Mouse (Mus musculus): ENCODE measurements around the gene Pdik1l. TPM values are rescaled to one million over a fixed set of nuclear protein-coding genes. Genes with fewer than 3 reads are reported as not detected.
A peak's percentile ranks its signal among the peaks of the same experiment; 100 is the strongest.

The Pdik1l gene
- polyA plus RNA-seq, 1 experiment from 2014 or later: 19.3 TPM

DNA sequence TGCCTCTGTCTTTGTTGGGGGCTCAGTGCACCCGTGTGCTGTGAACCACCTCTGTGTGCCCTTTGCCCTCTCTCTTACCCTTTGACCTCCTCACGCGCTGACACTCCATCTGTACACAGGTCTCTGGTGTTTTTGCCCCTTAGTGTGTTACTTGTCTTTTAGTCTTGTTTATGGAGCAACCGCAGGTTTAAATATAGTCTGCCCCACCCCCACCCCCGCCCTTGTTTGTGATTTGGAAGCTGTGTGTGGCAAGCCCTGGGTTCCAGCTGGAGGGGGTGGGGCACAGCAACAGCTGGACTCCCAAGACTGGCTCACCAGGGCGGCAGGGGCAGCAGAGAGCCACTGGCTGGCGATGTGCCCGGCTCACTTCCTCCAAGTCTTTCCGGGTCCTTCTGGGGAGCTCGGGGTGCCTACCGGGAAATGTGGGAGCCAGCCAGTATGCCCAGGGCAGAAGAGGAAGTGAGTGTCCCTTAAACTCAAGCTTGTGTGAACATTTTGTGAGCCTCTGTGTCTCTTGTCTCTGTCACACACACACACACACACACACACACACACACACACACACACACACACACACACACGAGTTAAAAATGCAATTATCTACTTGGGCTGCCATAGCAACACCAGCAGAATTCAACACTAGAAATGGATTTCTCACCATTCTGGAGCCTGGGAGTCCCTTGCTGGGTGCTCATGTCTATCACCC lies 19.8 kb upstream of the Pdik1l start:
- ATAC-seq (replicated peaks; ENCODE audit: low FRiP score) (peak; percentile 34; the same call in 1 of the 2 replicates), DNase-seq (ENCODE audit: low spot score) (peak; percentile 50)
- H3K27me3 ChIP-seq (replicated peaks; ENCODE audit: control insufficient read depth, insufficient read depth, low read length): no peaks in the 10 kb centered on the region

DNA sequence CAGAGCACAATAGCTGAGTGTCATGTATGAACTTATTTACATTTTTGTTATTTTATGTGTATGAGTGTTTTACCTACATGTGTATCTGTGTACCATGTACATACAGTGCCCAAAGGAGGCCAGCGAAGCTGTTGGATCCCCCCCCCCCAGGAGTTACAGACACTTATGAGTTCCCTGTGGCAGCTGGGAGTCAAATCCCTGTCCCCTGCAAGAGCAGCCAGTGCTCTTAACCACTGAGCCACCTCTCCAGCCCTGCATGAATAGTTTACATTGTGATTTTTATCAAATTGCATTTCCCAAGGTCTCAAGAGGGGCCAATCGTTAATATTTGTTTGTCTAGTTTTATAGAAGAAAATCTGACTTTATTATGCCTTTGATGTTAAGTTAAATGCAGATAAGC lies 19.3 kb upstream of the Pdik1l start:
- 66% methylated on average over 2 of the region's 2 CpGs for WGBS
- DNase-seq (ENCODE audit: low spot score): no peak
- no peaks in the 10 kb centered on the region for H3K9me3 ChIP-seq (ENCODE audit: control insufficient read depth, low read length)
- no peak overlapping the region for H3K9ac ChIP-seq (ENCODE audit: low read depth, low read length)
- no peak overlapping the region for H3K27ac ChIP-seq (ENCODE audit: low read depth, low read length)
- H3K4me1 ChIP-seq (replicated peaks; ENCODE audit: control insufficient read depth, insufficient read depth, low read length): 0 out of 2 replicates have a peak, but pooled peaks cover 7% of the 10 kb centered on the region
- H3K4me3 ChIP-seq (ENCODE audit: low read depth, low read length): no peak overlapping the region
- H3K36me3 ChIP-seq (ENCODE audit: control insufficient read depth, insufficient read depth, low read length): no peaks in the 10 kb centered on the region
- no peak for ATAC-seq (replicated peaks; ENCODE audit: low FRiP score)
- no peaks in the 10 kb centered on the region for H3K27me3 ChIP-seq (replicated peaks; ENCODE audit: control insufficient read depth, insufficient read depth, low read length)
- peak overlapping the region; percentile 38 for H3K4me2 ChIP-seq

More for the DNA sequence above, 19.8 kb upstream of the Pdik1l start:
- Histone ChIP-seq H3K9ac (ENCODE audit: low read depth, low read length) (no peak overlapping the region), H3K27ac (ENCODE audit: low read depth, low read length) (no peak overlapping the region), H3K4me1 (replicated peaks; ENCODE audit: control insufficient read depth, insufficient read depth, low read length) (0 out of 2 replicates have a peak, but pooled peaks cover 7% of the 10 kb centered on the region), H3K4me3 (ENCODE audit: low read depth, low read length) (no peak overlapping the region), H3K36me3 (ENCODE audit: control insufficient read depth, insufficient read depth, low read length) (no peaks in the 10 kb centered on the region), H3K9me3 (ENCODE audit: control insufficient read depth, low read length) (no peaks in the 10 kb centered on the region), H3K4me2 (peak overlapping the region; percentile 38)
- 20% methylated on average over 12 of the region's 12 CpGs for whole genome bisulfite sequencing

DNA sequence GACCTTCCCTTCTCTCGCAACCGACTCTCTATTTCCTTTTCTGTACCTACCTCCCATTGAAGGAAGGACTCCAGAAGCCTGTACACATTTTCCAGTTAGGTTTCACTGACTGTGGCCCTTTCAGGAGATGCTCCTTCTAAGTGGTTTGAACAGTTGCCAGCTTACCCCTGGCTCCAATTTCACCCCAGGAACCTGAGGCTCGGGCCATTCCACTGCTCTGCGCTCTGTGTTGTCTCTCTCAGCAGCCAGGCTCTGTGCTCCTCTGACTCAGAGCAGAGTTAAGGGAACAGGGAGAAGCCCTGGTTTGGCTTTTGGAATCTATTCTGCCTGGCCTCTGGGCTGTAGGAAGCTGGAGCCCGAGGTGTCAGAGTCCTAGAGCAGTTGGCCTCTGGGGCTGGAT lies 14.4 kb upstream of the Pdik1l start:
- Histone ChIP-seq H3K27me3 (replicated peaks; ENCODE audit: control insufficient read depth, insufficient read depth, low read length) (no peaks in the 10 kb centered on the region), H3K9ac (ENCODE audit: low read depth, low read length) (no peak overlapping the region), H3K27ac (ENCODE audit: low read depth, low read length) (no peak overlapping the region), H3K4me3 (ENCODE audit: low read depth, low read length) (no peak overlapping the region), H3K4me1 (replicated peaks; ENCODE audit: control insufficient read depth, insufficient read depth, low read length) (0 out of 2 replicates have a peak, but pooled peaks cover 5% of the 10 kb centered on the region), H3K4me2 (no peak overlapping the region), H3K36me3 (ENCODE audit: control insufficient read depth, insufficient read depth, low read length) (no peaks in the 10 kb centered on the region), H3K9me3 (ENCODE audit: control insufficient read depth, low read length) (no peaks in the 10 kb centered on the region)
- DNase-seq (ENCODE audit: low spot score) (no peak), ATAC-seq (replicated peaks; ENCODE audit: low FRiP score) (no peak)
- 85% methylated on average over 5 of the region's 5 CpGs for WGBS

DNA sequence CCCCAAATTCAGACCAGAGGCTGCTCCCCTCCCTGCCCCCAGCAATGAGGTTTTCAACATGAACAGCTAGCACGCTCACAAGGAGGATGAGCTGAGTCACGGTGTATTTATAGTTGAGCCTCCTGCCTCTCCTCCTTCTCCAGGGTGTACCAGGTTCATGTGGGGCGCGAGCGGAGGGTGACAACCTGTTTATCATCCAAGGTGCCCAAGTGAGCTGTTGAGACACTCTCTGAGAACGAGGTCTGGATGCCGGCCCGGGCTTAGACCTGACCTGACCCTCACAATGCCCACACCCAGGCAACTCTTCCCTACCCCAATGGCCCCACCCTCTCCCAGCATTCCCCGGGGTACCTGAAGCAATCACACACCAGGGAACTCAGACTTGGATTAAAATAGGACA lies 12.6 kb upstream of the Pdik1l start:
- Histone ChIP-seq H3K4me2 (no peak overlapping the region), H3K4me3 (ENCODE audit: low read depth, low read length) (no peak overlapping the region), H3K36me3 (ENCODE audit: control insufficient read depth, insufficient read depth, low read length) (no peaks in the 10 kb centered on the region), H3K4me1 (replicated peaks; ENCODE audit: control insufficient read depth, insufficient read depth, low read length) (0 out of 2 replicates have a peak, but pooled peaks cover 3% of the 10 kb centered on the region), H3K27me3 (replicated peaks; ENCODE audit: control insufficient read depth, insufficient read depth, low read length) (no peaks in the 10 kb centered on the region), H3K27ac (ENCODE audit: low read depth, low read length) (no peak overlapping the region), H3K9me3 (ENCODE audit: control insufficient read depth, low read length) (no peaks in the 10 kb centered on the region), H3K9ac (ENCODE audit: low read depth, low read length) (no peak overlapping the region)
- ATAC-seq (replicated peaks; ENCODE audit: low FRiP score): no peak
- WGBS: 70% methylated on average over 9 of the region's 9 CpGs
- no peak for DNase-seq (ENCODE audit: low spot score)

DNA sequence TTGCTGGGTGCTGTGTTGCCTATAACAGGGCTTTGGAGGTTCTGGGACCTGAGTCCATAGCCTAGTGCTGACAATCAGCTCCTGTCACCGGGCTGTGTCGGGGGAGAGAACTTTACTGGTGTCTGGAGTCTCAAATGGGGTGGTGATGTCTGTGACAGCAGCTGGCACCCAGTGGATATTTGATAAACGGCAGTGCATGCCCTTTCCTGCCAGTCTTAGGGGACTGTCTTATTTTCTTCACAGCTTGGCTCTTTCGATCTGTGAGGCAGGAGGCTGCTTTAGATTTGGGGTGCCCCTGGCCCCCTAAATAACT lies 11.8 kb upstream of the Pdik1l start:
- H3K27ac ChIP-seq (ENCODE audit: low read depth, low read length): no peak overlapping the region
- no peak for ATAC-seq (replicated peaks; ENCODE audit: low FRiP score)
- no peaks in the 10 kb centered on the region for H3K9me3 ChIP-seq (ENCODE audit: control insufficient read depth, low read length)
- 0 out of 2 replicates have a peak, but pooled peaks cover 3% of the 10 kb centered on the region for H3K4me1 ChIP-seq (replicated peaks; ENCODE audit: control insufficient read depth, insufficient read depth, low read length)
- no peaks in the 10 kb centered on the region for H3K36me3 ChIP-seq (ENCODE audit: control insufficient read depth, insufficient read depth, low read length)
- no peak overlapping the region for H3K9ac ChIP-seq (ENCODE audit: low read depth, low read length)
- no peak for DNase-seq (ENCODE audit: low spot score)
- H3K27me3 ChIP-seq (replicated peaks; ENCODE audit: control insufficient read depth, insufficient read depth, low read length): no peaks in the 10 kb centered on the region
- 54% methylated on average over 4 of the region's 4 CpGs for WGBS
- no peak overlapping the region for H3K4me3 ChIP-seq (ENCODE audit: low read depth, low read length)
- H3K4me2 ChIP-seq: no peak overlapping the region

DNA sequence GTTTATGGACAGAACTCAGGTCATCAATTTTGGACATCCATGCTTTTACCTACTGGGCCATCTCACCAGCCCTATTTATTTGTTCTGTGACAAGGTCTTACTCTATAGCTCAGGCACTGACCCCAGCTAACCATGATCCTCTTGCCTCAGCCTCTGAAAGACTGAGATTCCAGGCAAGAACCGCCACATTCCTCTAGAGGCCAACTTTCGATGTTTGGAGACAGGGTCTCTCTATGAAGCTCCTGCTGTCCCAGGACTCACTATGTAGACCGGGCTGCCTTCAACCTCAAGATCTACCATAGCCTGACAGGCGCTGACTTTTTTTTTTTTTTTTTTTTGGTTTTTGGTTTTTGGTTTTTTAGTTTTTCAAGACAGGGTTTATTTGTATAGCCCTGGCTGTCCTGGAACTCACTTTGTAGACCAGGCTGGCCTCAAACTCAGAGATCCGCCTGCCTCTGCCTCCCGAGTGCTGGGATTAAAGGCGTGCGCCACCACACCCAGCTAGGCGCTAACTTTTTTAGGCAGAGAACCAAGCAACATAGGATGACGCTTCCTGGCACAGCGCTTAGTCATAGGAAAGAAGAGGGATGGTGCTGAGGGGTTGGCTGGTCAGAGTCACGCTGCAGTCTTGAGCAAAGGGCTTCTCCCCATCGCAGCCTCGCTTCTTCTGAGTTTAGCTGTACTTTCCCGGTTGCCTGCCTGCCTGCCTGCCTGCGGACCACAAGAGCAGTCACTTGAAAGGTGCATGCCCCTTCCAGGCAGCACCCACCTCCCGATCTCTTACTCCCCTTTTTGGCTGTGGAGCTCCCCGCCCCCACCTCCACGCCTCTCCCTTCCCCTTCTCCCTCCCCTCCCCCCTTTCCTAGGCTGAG lies 11.2 kb upstream of the Pdik1l start:
- no peaks in the 10 kb centered on the region for H3K9me3 ChIP-seq (ENCODE audit: control insufficient read depth, low read length)
- WGBS: 61% methylated on average over 19 of the region's 19 CpGs
- H3K9ac ChIP-seq (ENCODE audit: low read depth, low read length): no peak overlapping the region
- DNase-seq (ENCODE audit: low spot score) (no peak), ATAC-seq (replicated peaks; ENCODE audit: low FRiP score) (no peak)
- H3K4me1 ChIP-seq (replicated peaks; ENCODE audit: control insufficient read depth, insufficient read depth, low read length): 0 out of 2 replicates have a peak, but pooled peaks cover 3% of the 10 kb centered on the region
- H3K4me3 ChIP-seq (ENCODE audit: low read depth, low read length): no peak overlapping the region
- H3K36me3 ChIP-seq (ENCODE audit: control insufficient read depth, insufficient read depth, low read length): no peaks in the 10 kb centered on the region
- H3K27me3 ChIP-seq (replicated peaks; ENCODE audit: control insufficient read depth, insufficient read depth, low read length): 0 out of 2 replicates have a peak, but pooled peaks cover 2% of the 10 kb centered on the region
- no peak overlapping the region for H3K4me2 ChIP-seq
- H3K27ac ChIP-seq (ENCODE audit: low read depth, low read length): no peak overlapping the region

DNA sequence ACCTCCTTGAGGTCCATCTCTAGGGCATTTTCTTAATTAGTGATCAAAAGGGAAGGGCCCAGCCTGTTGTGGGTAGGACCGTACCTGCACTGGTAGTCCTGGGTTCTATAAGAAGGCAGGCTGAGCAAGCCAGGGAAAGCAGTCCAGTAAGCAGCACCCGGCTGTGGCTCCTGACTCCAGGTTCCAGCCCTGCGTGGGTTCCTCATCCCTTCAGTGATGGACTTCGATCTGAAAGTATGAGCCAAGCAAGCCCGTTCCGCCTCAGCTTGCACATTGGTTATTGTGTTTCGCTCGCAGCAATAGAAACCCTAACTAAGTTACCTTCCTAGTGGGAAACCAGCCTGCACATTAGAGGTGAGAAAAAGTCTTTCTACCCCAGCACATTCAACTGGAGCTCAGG lies 9.7 kb upstream of the Pdik1l start:
- Histone ChIP-seq H3K9me3 (ENCODE audit: control insufficient read depth, low read length) (no peaks in the 10 kb centered on the region), H3K36me3 (ENCODE audit: control insufficient read depth, insufficient read depth, low read length) (no peaks in the 10 kb centered on the region), H3K27me3 (replicated peaks; ENCODE audit: control insufficient read depth, insufficient read depth, low read length) (0 out of 2 replicates have a peak, but pooled peaks cover 5% of the 10 kb centered on the region), H3K27ac (ENCODE audit: low read depth, low read length) (no peak overlapping the region), H3K4me1 (replicated peaks; ENCODE audit: control insufficient read depth, insufficient read depth, low read length) (0 out of 2 replicates have a peak, but pooled peaks cover 3% of the 10 kb centered on the region), H3K4me2 (no peak overlapping the region), H3K9ac (ENCODE audit: low read depth, low read length) (no peak overlapping the region), H3K4me3 (ENCODE audit: low read depth, low read length) (no peak overlapping the region)
- 87% methylated on average over 8 of the region's 8 CpGs for WGBS
- no peak for DNase-seq (ENCODE audit: low spot score)
- ATAC-seq (replicated peaks; ENCODE audit: low FRiP score): no peak

DNA sequence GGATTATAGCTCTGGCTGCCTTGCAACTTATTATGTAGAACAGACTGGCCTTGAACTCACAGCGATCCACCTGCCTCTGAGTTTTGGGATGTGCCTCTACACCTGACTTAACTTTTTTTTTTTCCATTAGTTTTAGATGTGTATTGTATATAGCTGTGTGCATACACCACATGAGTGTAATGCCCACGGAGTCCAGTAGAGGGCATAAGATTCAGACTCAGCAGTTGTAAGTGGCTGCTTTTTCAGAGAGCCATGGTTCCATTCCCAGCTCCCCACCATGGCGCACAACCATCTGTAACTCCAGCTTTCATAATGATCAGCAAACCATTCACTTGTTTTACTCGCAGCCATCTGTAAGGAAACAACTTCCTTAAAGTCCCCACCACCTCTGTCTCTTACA lies 8.8 kb upstream of the Pdik1l start:
- Histone ChIP-seq H3K9ac (ENCODE audit: low read depth, low read length) (no peak overlapping the region), H3K36me3 (ENCODE audit: control insufficient read depth, insufficient read depth, low read length) (no peaks in the 10 kb centered on the region), H3K4me3 (ENCODE audit: low read depth, low read length) (no peak overlapping the region), H3K4me1 (replicated peaks; ENCODE audit: control insufficient read depth, insufficient read depth, low read length) (0 out of 2 replicates have a peak, but pooled peaks cover 3% of the 10 kb centered on the region), H3K9me3 (ENCODE audit: control insufficient read depth, low read length) (no peaks in the 10 kb centered on the region), H3K27me3 (replicated peaks; ENCODE audit: control insufficient read depth, insufficient read depth, low read length) (0 out of 2 replicates have a peak, but pooled peaks cover 5% of the 10 kb centered on the region), H3K4me2 (no peak overlapping the region), H3K27ac (ENCODE audit: low read depth, low read length) (no peak overlapping the region)
- 81% methylated on average over 4 of the region's 4 CpGs for WGBS
- ATAC-seq (replicated peaks; ENCODE audit: low FRiP score): no peak
- no peak for DNase-seq (ENCODE audit: low spot score)

All from liver, embryonic 11.5 days (tissue).